Mouse (Mus musculus) intestine, embryonic 16.5 days (tissue): ENCODE measurements around the gene Pirb. TPM values are rescaled to one million over a fixed set of nuclear protein-coding genes. Genes with fewer than 3 reads are reported as not detected.

Experiments
- polyA plus RNA-seq: library from polyadenylated mRNA; unstranded; fragments of >200 nt; fragmentation: Nextera tagmentation; extraction: Ambion mirVana; gene quantifications from 2 replicates; pipeline ENCODE4 v1.2.1, GENCODE M21; 2015

The Pirb gene
- polyA plus RNA-seq, 1 experiment from 2014 or later: 0.94 TPM

Other genes with a start within 250 kb of the Pirb start
- 0.09 TPM in 1 of 2 replicates, not detected in the other for gene Tarm1, start 217.8 kb downstream of the Pirb start, polyA plus RNA-seq
- gene Oscar, start 104.2 kb downstream of the Pirb start, polyA plus RNA-seq: 0.07 TPM in 1 of 2 replicates, not detected in the other
- 531 and 551 TPM in 2 replicates for gene Ndufa3, start 103.0 kb downstream of the Pirb start, polyA plus RNA-seq
- 15.5 and 18.0 TPM in 2 replicates for gene Tfpt, start 90.5 kb downstream of the Pirb start, polyA plus RNA-seq
- gene Prpf31, start 90.4 kb downstream of the Pirb start, polyA plus RNA-seq: 70.6 and 81.1 TPM in 2 replicates
- gene Cnot3, start 75.1 kb downstream of the Pirb start, polyA plus RNA-seq: 43.2 and 46.1 TPM in 2 replicates
- 16.8 and 17.3 TPM in 2 replicates for gene Leng1, start 54.6 kb downstream of the Pirb start, polyA plus RNA-seq
- gene Tmc4, start 42.8 kb downstream of the Pirb start, polyA plus RNA-seq: 104 and 110 TPM in 2 replicates
- 191 and 208 TPM in 2 replicates for gene Tsen34, start 27.5 kb downstream of the Pirb start, polyA plus RNA-seq
- 54.8 and 60.7 TPM in 2 replicates for gene Mboat7, start 26.9 kb downstream of the Pirb start, polyA plus RNA-seq
- gene Rps9, start 16.4 kb downstream of the Pirb start, polyA plus RNA-seq: 1,268 and 1,365 TPM in 2 replicates
- 0.07 TPM in 1 of 2 replicates, not detected in the other for gene Gm15448, start 105.3 kb upstream of the Pirb start, polyA plus RNA-seq
- gene Pira2, start 124.7 kb upstream of the Pirb start, polyA plus RNA-seq: 0.32 and 0.39 TPM in 2 replicates
- 0.10 and 0.17 TPM in 2 replicates for gene Gm14548, start 177.7 kb upstream of the Pirb start, polyA plus RNA-seq
- 0.24 and 0.34 TPM in 2 replicates for gene Lilra6, start 195.1 kb upstream of the Pirb start, polyA plus RNA-seq